Mouse (Mus musculus): ENCODE results near the gene Gm42417.
A peak's percentile ranks its signal among the peaks of the same experiment; 100 is the strongest.

Gene Gm42417

DNA sequence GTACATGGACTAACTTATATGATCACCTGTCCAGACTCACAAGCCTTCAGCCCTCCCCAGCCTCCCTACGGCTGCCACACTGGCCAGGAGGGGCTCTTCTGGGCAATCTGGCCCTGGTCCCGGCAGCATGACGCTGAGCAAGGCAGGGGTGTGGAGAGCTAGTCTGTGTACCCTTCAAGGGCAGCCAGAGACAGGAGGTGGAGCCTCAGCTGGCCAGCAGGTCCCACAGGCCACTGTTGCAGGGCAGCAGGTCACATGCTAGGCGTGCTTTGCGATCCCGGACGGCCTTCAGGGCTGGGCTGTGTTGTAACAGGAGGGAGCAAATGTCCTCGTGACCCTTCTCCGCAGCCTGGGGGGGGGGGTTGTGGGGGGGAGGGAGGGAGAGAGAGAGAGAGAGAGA is at the start of gene Gm42417:
Gene Gm42417, minus strand, starts transcription at position 244 of the 400 bp plus-strand sequence.
- DNase-seq = no peak

DNA sequence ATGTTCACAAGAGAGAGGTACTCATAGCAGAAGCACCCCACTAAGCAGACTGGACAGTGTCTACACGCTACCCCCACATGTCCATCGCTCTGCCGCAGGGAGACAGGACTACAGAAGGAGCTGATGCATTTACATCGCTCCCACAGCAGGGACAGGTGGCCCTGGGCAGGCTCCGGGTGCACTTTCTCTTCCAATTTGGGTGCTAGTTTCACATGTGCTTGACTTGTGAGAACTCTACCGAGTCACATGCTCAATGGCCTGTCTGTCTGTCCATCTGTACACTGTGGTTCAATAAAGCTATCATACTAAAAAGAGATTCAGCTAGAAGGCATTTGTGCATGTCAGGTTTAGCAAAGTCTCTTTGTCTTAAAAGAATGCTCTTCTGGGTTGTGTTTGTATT is 48.6 kb upstream of the Gm42417 start:
- no peak for DNase-seq

DNA sequence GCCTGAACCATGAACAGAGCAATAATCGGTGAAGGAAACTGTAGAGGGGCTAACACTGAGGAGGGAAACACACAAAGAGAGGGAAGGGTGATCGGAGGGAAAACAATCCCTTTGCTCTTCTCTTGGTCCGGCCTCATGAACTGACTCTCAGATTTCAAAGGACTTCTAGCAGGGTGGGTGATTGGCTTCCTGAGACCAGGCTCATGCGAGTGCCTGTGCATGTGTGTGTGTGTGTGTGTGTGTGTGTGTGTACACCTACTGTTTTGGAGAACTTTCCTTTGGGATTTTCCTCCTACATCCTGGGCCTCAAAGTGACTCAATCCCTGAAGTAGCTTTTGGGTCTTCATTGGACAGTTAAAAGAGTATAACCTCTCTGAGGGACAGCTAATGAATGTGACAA is 47.1 kb upstream of the Gm42417 start:
- no peak for DNase-seq

- no peak for DNase-seq
These were observed 44.3 kb upstream of the Gm42417 start for GRCm38 (mm10) chr1:36583408-36584116.

- DNase-seq = no peak
These were observed 43.0 kb upstream of the Gm42417 start for GRCm38 (mm10) chr1:36582211-36582610.

GRCm38 (mm10) chr1:36581260-36581659 is 42.0 kb upstream of the Gm42417 start:
- peak; percentile 64 for DNase-seq

DNA sequence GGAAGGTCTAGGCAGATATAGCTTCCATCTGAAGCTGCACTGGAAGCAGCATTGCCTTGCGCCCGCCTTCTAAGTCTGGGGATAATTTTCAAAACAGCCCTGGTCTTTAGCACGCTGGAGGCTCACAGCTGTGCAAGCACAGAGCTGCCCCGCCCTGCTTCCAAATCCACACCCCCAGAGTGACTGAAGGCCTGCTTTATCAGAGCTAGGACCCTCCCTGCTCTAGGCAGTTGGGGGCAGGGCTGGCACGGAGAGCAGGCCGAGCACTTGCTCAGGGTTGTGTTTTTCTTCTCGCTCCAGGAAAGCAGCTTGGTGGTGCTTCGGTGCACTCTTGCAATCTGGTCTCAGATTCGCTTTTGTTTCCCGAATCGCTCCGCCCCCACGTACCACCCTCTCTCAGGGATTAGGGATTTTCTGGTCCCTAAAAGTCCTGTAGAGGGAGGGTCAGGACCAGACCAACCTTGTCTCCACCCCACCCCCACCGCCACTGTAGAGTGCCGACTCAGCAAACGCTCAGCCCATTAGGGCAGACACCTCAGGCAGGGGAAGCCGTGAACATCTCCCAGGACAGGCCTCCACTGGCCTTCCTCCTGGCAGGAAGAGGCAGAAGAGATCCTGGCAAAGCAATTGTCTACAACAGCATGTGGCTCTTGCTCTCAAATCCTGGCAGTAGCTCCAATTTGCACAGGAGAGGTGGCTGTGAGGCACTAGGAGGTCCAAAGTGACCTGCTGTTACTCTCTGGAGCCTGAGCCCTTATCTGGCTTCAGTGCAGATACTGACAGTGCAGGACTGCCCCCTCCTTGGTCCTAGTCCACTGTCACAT is 41.4 kb upstream of the Gm42417 start:
- peak; percentile 83 for DNase-seq

- no peak for DNase-seq
These were observed 40.8 kb upstream of the Gm42417 start for GRCm38 (mm10) chr1:36579974-36580383.

GRCm38 (mm10) chr1:36576991-36577675 is 37.9 kb upstream of the Gm42417 start:
- no peak for DNase-seq

DNA sequence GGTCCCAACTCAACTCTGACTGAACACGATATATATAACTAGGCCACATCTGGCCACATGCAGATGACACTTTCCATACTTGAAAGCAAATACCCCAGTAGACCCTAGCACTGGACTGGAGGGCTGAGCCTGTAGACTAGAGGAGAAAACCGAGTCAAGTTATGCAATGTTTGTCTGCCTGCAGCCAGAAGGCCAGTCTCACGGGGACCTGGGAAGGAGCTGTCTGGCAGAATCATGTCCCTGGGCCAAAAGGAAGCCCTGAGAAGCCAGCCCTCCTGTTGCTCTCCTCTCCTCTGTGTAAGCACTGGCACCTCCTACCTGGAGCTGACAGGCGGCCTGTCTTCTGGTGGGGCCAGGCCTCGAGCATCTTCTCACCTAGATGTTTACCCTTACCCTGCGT is 36.1 kb upstream of the Gm42417 start:
- no peak for DNase-seq

DNA sequence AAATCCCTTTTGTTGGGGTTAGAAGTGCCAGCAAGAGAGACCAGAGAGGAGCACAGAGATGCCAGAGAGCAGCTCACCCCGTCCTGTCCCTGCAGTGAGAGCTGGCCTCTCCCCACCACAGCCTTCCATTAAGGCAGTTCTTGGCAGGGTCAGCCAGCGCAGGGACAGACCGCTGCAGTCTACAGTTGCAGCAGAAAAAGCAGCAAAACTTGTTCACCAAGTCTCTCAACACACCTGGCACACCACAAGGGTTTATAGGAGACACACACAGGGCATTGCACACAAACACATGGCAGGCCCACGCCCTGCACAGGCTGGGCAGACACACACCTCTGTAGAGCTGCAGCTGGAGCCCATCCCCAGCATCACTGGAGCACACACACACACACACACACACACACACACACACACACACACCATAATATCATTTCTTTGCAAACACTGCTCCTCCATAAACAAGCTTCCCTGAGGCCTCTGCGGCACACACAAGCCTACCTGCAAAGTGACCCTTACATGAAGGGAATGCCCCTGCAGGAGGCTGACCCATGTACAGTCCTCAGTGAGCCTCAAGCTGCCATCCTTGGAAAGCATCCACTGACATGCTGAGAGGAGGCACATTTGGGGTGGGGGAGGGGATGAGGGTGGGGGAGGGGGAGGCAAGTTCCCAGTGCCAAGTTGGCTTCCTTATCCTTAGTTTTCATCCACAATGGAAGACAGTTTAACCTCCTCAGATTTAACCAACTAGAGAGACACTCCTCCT is 35.1 kb upstream of the Gm42417 start:
- DNase-seq = no peak

- DNase-seq = no peak
These were observed 34.3 kb upstream of the Gm42417 start for GRCm38 (mm10) chr1:36573524-36573923.

DNA sequence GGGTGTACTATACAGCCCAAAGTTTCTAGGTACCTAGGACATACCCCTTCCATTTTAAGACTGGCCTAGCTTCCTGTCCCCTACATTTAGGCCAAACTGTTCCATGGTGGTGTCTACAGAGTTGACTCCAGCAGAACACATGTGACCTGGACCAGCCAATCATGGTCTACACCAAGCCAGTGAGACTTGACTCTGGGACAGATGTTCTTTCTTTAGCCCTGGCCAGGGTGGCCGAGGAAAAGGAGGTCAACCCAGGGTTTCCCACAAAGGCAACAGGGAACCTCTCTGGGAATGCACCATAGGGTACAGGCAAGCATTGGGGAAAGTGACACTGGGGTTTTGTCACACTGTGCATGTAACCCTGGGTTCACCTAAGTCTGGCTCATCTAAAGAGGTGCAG is 33.5 kb upstream of the Gm42417 start:
- DNase-seq = no peak

- DNase-seq = no peak
These were observed 33.0 kb upstream of the Gm42417 start for GRCm38 (mm10) chr1:36572140-36572700.

DNA sequence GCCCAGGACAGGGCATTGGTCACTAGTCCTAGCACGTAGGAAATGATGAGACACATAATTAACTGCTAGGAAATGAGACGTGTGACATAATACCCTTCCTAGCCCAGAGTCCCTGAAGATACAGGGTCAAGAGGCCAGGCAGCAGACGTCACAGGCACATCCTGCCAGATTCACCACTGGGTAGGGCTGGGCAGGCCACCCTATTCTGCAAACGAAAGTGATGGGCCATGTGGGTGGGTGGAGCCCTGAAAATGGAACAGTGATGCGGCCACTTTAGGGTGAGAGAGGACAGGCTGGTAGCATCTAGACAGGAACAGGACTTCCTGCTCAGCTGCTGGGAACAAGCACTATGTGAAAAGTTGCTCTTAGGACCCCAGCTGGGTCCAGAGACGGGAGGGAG is 32.4 kb upstream of the Gm42417 start:
- no peak for DNase-seq

- no peak for DNase-seq
These were observed 31.1 kb upstream of the Gm42417 start for GRCm38 (mm10) chr1:36570320-36570719.

DNA sequence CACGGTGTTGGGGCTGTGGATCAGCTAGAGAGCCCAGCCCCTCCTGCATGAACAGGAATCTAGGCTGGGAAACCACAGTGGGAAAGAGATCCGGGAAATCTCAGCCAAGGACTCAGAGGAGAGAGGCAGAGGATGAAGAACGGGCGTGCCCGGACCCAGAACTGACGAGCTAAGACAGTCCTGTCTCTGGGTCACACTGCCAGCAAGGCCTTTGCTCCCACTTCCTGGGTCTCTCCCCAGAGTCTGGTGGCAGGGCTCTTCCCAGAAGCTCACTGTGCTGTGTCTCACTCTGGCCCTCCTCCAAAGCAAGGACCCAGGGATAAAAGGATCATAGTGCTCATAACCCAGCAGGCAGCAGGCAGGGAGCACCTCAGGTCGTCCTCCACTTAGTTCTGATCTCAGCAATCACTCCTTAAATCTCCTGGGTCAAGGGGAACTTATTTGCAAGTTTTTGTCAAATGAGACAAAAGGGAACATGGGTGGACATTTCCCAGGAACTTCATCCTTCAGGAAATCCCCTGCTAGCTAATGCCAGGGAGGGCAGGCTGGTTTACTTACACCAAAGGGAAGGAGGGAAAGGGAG is 30.6 kb upstream of the Gm42417 start:
- DNase-seq = no peak

DNA sequence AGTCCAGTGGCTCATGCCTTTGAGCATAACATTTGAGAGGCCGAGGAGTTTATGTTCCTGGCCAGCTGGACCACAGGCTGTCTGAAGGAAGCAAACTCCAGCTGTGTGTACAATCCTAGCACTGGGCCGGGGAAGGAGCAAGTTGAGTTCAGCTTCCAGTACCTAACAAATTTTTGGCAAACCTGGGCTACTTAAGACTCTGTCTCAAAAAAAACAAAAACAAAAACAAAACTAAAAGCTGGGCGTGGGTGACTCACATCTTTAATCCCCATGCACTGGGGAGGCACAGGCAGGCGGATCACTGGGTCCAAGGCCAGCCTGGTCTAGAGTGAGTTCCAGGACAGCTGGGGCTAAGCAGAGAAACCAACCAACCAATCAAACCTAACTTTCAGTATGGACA is 29.5 kb upstream of the Gm42417 start:
- DNase-seq = no peak

DNA sequence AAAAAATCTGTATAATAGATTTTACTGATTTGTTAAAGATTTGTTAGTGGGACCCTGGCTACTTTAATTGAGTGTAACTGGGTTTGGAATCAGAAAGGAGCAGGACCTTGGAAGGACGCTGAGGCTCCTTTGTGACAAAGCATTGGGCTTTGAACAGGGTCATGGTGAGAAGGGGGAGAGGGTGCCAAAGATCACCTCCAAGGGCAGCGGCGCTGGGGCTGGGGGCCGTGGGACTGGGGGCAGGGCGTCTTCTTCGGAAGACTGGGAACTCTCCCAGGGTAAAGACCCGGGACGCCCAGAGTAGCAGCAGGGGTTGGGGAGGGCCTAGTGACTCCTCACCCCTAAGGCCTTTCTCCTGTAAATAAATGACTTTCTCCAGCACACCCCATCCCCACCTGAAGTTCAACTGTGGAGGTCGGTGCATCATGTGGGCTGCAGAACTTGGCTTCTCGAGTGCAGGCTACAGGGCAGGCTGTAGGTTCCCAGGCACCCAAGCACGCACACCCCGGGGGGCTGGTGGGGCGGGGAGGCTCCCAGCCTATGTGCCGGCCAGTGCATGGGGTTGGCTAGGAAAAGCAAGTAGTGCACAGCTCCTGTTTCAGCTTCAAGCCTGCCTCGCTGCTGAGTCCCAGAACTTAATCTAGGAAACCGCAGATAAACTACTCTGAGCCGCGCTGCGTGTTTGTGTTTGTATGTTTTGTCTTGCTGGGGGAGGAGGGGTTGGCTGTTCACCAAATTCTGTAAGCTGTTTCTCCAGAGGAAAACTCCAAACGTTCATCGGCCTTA is 28.8 kb upstream of the Gm42417 start:
- DNase-seq = no peak

GRCm38 (mm10) chr1:36566425-36566824 is 27.2 kb upstream of the Gm42417 start:
- DNase-seq = no peak

DNA sequence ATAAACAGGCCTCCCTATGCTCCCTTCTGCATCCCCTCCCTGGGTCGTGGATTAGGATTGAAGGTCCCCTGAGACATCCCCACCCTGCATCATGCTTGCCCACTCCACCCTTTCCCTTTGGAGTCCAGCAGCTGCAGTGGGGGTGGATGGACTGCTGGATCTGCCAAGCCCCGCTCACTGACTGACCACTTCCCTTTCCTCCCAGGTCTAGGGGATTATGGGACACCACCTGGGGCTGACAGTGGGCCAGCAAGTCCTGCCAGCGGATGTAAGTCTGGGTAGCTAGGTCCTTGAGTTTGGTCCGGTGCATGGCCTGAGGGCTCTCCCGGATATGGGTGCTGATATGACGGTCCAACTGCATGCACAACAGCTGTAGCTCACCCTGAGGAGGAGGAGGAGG is 24.9 kb upstream of the Gm42417 start:
- DNase-seq = no peak
